In the genomic region with DNA sequence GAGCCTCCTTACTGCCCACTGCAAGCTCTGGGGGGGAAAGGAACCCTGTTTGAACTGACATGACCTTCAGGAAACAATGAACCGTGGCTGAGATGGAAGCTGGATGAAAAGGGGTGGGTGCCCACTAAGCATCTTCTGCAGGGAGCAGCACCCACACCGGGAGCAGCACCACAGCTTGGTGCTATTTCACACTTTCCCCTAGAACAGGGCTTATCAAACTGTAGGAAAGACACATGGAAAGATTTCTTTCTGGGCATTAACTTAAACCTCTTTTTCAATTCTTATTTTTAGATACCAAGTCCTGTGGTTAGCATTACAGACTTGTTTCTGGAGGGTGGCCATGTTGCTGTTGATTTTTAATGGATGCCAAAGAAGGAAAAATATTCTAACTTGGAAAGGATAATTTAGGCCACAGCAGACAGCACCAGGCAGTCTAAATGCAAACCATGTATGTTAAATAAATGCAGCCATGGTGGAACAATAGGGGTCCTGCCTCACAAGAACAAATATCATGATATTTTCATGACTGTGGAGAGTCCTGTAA, we compare ENCODE assay signal across 34 mouse cellular contexts. TPM values are rescaled to one million over a fixed set of nuclear protein-coding genes. Genes with fewer than 3 reads are reported as not detected.
DNase-seq lines count a peak whose midpoint lies in the region; ATAC-seq and TF ChIP-seq lines count a peak whose summit lies in the region.
"Had no signal": no experiment of that assay in that cellular context is flagged by ENCODE, and none has a peak within 500 bp of the region (broad histone marks: within the 10 kb centered on the region; RNA-seq: fewer than 3 reads in every experiment).

No protein-coding gene starts in this region.

- no peaks in the 10 kb centered on the region for H3K27me3 ChIP-seq in embryonic facial prominence, embryonic 14.5 days (replicated peaks; ENCODE audit: control insufficient read depth, insufficient read depth, low read length)
- H3K27me3 ChIP-seq in liver, embryonic 12.5 days (replicated peaks): no peaks in the 10 kb centered on the region
- H3K27me3 ChIP-seq: embryonic facial prominence, embryonic 12.5 days; heart, embryonic 15.5 days; hindbrain, embryonic 13.5 days; lung, embryonic 15.5 days; midbrain, embryonic 15.5 days; neural tube, embryonic 15.5 days; stomach, embryonic 15.5 days had no signal

- peaks cover 7% of the 10 kb centered on the region; the same call in 1 of the 2 replicates for H3K4me1 ChIP-seq in embryonic facial prominence, embryonic 14.5 days (ENCODE audit: control insufficient read depth, insufficient read depth, low read length)
- no peaks in the 10 kb centered on the region for H3K4me1 ChIP-seq in liver, embryonic 12.5 days
- H3K4me1 ChIP-seq: hindbrain, embryonic 13.5 days; lung, embryonic 15.5 days; midbrain, embryonic 10.5 days; midbrain, embryonic 15.5 days; neural tube, embryonic 15.5 days; stomach, embryonic 15.5 days had no signal

- H3K9me3 ChIP-seq in embryonic facial prominence, embryonic 14.5 days (ENCODE audit: control insufficient read depth, low read length): no peaks in the 10 kb centered on the region
- no peaks in the 10 kb centered on the region for H3K9me3 ChIP-seq in liver, embryonic 12.5 days (replicated peaks)
- H3K9me3 ChIP-seq: embryonic facial prominence, embryonic 12.5 days; heart, embryonic 15.5 days; hindbrain, embryonic 13.5 days; lung, embryonic 15.5 days; midbrain, embryonic 10.5 days; midbrain, embryonic 15.5 days; neural tube, embryonic 15.5 days; stomach, embryonic 15.5 days had no signal

- no peak overlapping the region for H3K4me2 ChIP-seq in embryonic facial prominence, embryonic 14.5 days (ENCODE audit: low read depth, low read length)
- H3K4me2 ChIP-seq in liver, embryonic 12.5 days: no peak overlapping the region
- H3K4me2 ChIP-seq: embryonic facial prominence, embryonic 12.5 days; heart, embryonic 15.5 days; hindbrain, embryonic 13.5 days; lung, embryonic 15.5 days; midbrain, embryonic 15.5 days; neural tube, embryonic 15.5 days; stomach, embryonic 15.5 days had no signal

- no peak overlapping the region for H3K9ac ChIP-seq in embryonic facial prominence, embryonic 14.5 days (ENCODE audit: low read depth, low read length)
- no peak overlapping the region for H3K9ac ChIP-seq in liver, embryonic 12.5 days
- H3K9ac ChIP-seq: embryonic facial prominence, embryonic 12.5 days; heart, embryonic 15.5 days; hindbrain, embryonic 13.5 days; lung, embryonic 15.5 days; midbrain, embryonic 15.5 days; neural tube, embryonic 15.5 days; stomach, embryonic 15.5 days had no signal

- H3K4me3 ChIP-seq in gastrocnemius, adult 2 months: no peak overlapping the region
- no peak overlapping the region for H3K4me3 ChIP-seq in embryonic facial prominence, embryonic 14.5 days (ENCODE audit: low read depth, low read length)
- no peak overlapping the region for H3K4me3 ChIP-seq in liver, embryonic 12.5 days
- H3K4me3 ChIP-seq: embryonic facial prominence, embryonic 12.5 days; heart, embryonic 15.5 days; hindbrain, embryonic 13.5 days; lung, embryonic 15.5 days; midbrain, embryonic 10.5 days; midbrain, embryonic 15.5 days; neural tube, embryonic 15.5 days; stomach, embryonic 15.5 days had no signal

- no peaks in the 10 kb centered on the region for H3K36me3 ChIP-seq in embryonic facial prominence, embryonic 14.5 days (ENCODE audit: control insufficient read depth, insufficient read depth, low read length)
- H3K36me3 ChIP-seq in liver, embryonic 12.5 days: no peaks in the 10 kb centered on the region
- H3K36me3 ChIP-seq: embryonic facial prominence, embryonic 12.5 days; heart, embryonic 15.5 days; hindbrain, embryonic 13.5 days; lung, embryonic 15.5 days; midbrain, embryonic 10.5 days; midbrain, embryonic 15.5 days; neural tube, embryonic 15.5 days; stomach, embryonic 15.5 days had no signal

- intact Hi-C loops in gastrocnemius, adult 2 months (cut with DNase I): no loop called here
- intact Hi-C loops in left cerebral cortex, postnatal 14 days (cut with DNase I): no loop called here

- no peak for ATAC-seq in embryonic facial prominence, embryonic 14.5 days (ENCODE audit: low read depth)
- no peak for ATAC-seq in liver, embryonic 12.5 days
- ATAC-seq: forebrain, embryonic 14.5 days; intestine, embryonic 16.5 days; midbrain, embryonic 15.5 days had no signal

- WGBS in embryonic facial prominence, embryonic 14.5 days: 51% methylated on average over 2 of the region's 2 CpGs
- WGBS in liver, embryonic 12.5 days (ENCODE audit: insufficient replicate concordance): 39% methylated on average over 2 of the region's 2 CpGs

- DNase-seq in gastrocnemius, adult 2 months: no peak
- DNase-seq in gastrocnemius, postnatal 25 days: no peak
- peak; percentile 8 to 10 for DNase-seq in left cerebral cortex, postnatal 14 days (ENCODE audit: low spot score in 2 of 2)
- DNase-seq in left cerebral cortex, adult 11 months (ENCODE audit: low spot score): no peak
- DNase-seq in adipocyte (ENCODE audit: low spot score): peak; percentile 24
- peak; percentile 50 for DNase-seq in embryonic facial prominence, embryonic 14.5 days (ENCODE audit: low spot score)
- DNase-seq in layer of hippocampus, adult 11-12 months (ENCODE audit: low spot score): no peak
- DNase-seq: adrenal gland, postnatal 10 days; B cell, adult 2 months; cerebellum, adult 11 months; cerebellum, adult 9-10 months; cerebellum, postnatal 36 days; gastrocnemius, postnatal 36 days; heart, postnatal 4 days; kidney, adult 9 months; kidney, postnatal 10 days; layer of hippocampus, adult 9-11 months; thymus, postnatal 14 days had no signal

- no peak for TF ChIP-seq CTCF in gastrocnemius, adult 2 months (IDR thresholded peaks at IDR 0.05)

- peak overlapping the region; percentile 70 for H3K27ac ChIP-seq in gastrocnemius, adult 2 months
- H3K27ac ChIP-seq in embryonic facial prominence, embryonic 14.5 days (replicated peaks; ENCODE audit: low read depth, low read length): peak overlapping the region; percentile 65
- H3K27ac ChIP-seq in liver, embryonic 12.5 days: no peak overlapping the region
- H3K27ac ChIP-seq: embryonic facial prominence, embryonic 12.5 days; heart, embryonic 15.5 days; hindbrain, embryonic 13.5 days; lung, embryonic 15.5 days; midbrain, embryonic 10.5 days; midbrain, embryonic 15.5 days; neural tube, embryonic 15.5 days; stomach, embryonic 15.5 days had no signal

RNA-seq across cellular contexts. Expression of gene Atp6ap1l, which starts 44.2 kb away (rescaled TPM):
- total RNA-seq in gastrocnemius, adult 2 months (2021): not detected
- total RNA-seq in gastrocnemius, postnatal 25 days (2021): not detected
- total RNA-seq in left cerebral cortex, postnatal 14 days (2021): 10 to 100 TPM; 29.9 to 31.8 TPM
- 0.75 and 0.90 TPM in 2 replicates for polyA plus RNA-seq in embryonic facial prominence, embryonic 14.5 days (2014; fragmentation: Nextera tagmentation; extraction: Ambion mirVana)
- not detected in 2 replicates for polyA plus RNA-seq in liver, embryonic 12.5 days (2016; fragmentation: Nextera tagmentation; extraction: Ambion mirVana)
- total RNA-seq: gastrocnemius, postnatal 36 days; heart, adult 18-20 months; liver, adult 2 months; megakaryocyte progenitor cell, adult 5-6 weeks had no signal
- polyA plus RNA-seq: intestine, embryonic 16.5 days; large intestine, adult 2 months; liver, adult 2 months; lung, embryonic 15.5 days; midbrain, embryonic 10.5 days; small intestine, adult 2 months; stomach, embryonic 15.5 days had no signal

Comparison
In these comparisons a context has a peak if more than half of its experiments do, and no peak if none do; other contexts are left out.
1. DNase-seq: peak in left cerebral cortex, postnatal 14 days (2 of 2), adipocyte (single experiment) and embryonic facial prominence, embryonic 14.5 days (single experiment); none in gastrocnemius, adult 2 months (single experiment), gastrocnemius, postnatal 25 days (single experiment), left cerebral cortex, adult 11 months (single experiment) and layer of hippocampus, adult 11-12 months (single experiment).
2. RNA of gene Atp6ap1l, which starts 44.2 kb away (total RNA-seq): 29.9 to 31.8 TPM in left cerebral cortex, postnatal 14 days; not detected in gastrocnemius, postnatal 25 days and not detected in gastrocnemius, adult 2 months; every median in the first group is over 10 times any median in the second.